Mouse (Mus musculus): ENCODE results near the gene Sel1l.

Gene Sel1l

DNA sequence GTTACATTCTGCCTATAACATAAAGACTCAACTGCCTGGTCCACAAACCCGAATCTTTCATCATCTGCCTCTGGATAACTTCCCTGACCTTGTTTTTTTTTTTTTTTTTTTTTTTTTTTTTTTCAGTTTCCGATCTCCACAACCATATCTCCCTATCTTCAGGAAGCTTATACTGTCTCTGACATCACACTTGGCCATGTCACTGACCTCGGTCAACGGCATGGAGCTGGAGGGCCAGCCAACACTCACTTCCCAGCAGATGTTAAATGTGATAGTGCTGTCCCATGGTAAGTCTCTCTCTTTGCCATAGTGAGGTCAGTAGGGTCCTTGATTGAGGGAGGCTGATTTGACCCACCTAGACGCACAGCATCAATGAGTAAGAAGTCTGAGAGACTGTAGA lies 72.6 kb downstream of the Sel1l start:
- no peak for DNase-seq

- no peak for DNase-seq
Observed at GRCm38 (mm10) chr12:91774811-91775284, 74.1 kb downstream of the Sel1l start.

DNA sequence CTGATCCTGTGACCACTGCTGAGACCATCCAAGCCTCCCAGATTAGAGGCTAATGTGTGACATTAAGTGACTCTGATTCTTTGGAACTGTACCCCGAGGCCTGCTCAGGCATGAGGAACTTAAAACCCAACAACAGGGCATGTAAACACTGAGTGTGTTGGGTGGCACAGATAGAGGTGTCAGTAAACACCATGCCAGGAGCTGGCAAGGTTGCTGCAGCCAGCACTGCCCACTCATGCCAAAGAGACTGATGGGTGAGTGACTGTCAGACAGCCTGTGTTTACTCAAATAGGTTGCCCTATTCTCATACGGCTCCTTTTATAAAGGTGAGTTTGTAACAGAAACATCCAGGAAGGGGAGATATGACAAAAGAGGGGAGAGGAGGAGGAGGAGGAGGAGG lies 80.1 kb downstream of the Sel1l start:
- no peak for DNase-seq

DNA sequence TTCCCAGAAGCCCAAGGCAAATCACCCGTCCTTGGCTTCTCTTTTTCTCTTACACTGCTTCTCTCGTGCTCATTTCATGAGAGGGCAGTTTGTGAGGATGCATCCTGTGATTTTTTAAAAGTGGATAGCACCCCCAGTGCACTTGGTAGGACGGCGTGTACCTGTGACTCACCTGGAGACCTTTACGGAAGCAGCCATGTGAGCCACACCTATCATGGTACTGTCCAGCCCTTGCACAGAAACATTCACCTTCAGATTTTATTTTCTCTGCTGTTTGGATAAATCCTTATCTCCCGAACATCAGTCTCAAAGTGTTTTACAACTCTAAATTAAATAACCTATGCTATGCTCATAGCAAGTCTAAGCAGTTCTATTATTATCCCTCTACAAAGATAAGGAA lies 80.8 kb downstream of the Sel1l start:
- no peak for DNase-seq

- DNase-seq = peak; percentile 65
Observed at GRCm38 (mm10) chr12:91766338-91767107, 82.4 kb downstream of the Sel1l start.

DNA sequence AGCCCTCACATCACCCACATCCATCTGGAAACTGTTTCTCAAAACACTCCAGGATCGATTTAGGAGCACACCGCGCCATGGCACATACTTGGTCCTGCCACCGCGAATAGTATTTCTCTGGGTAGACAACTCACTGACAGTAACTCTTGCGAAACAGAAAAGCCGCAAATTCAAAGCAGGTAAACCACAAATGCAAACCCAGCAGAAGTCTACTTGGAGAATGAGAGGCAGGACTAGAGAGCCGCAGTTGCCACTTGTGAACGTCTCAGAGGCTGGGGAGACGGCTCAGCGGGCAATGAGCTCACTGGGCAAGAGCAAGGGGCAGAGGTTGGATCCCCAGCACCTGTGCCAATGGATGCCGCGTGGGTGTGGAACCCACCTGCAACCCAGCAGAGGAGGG lies 83.5 kb downstream of the Sel1l start:
- DNase-seq = peak; percentile 48

DNA sequence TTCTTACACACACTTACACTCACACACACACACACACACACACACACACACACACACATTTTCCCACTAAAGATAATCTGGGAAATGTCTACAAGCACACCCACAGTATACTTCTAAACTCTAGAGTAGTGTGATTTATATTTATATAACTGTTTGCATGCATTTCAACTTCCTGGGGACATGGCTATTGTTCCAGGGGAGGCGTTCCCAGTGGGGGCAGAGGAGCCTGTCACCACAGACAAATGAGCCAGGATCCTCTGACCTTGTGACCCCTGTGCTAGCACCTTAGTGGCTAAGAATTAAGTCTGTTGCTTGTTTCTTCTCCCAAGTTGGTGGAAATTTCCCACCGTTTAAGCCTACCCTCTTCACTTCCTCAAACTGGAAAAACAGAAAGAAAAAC lies 83.9 kb downstream of the Sel1l start:
- no peak for DNase-seq

GRCm38 (mm10) chr12:91764471-91764870 lies 84.5 kb downstream of the Sel1l start:
- no peak for DNase-seq

- DNase-seq = no peak
Observed at GRCm38 (mm10) chr12:91759836-91760235, 89.1 kb downstream of the Sel1l start.

GRCm38 (mm10) chr12:91757854-91758562 lies 90.9 kb downstream of the Sel1l start:
- DNase-seq = no peak

GRCm38 (mm10) chr12:91756562-91757166 lies 92.3 kb downstream of the Sel1l start:
- peak; percentile 46 for DNase-seq
